Mouse (Mus musculus): ENCODE results near the gene Fgd3.

The Fgd3 gene

GRCm38 (mm10) chr13:49341012-49341830, 21.1 kb upstream of the Fgd3 start, which contains the start of gene Bicd2:
TSS of gene Bicd2 (plus strand) at chr13:49341585.
- peak; percentile 86 to 95 for DNase-seq (ENCODE audit: low spot score in 2 of 2)

GRCm38 (mm10) chr13:49338893-49339546, 18.9 kb upstream of the Fgd3 start:
- DNase-seq (ENCODE audit: low spot score in 2 of 2): peak in 1 of 2 experiments; percentile 30

- DNase-seq (ENCODE audit: low spot score in 2 of 2): no peak
Measured at GRCm38 (mm10) chr13:49335077-49335982, 15.2 kb upstream of the Fgd3 start.

GRCm38 (mm10) chr13:49333250-49333649, 13.1 kb upstream of the Fgd3 start:
- DNase-seq (ENCODE audit: low spot score in 2 of 2): no peak

- no peak for DNase-seq (ENCODE audit: low spot score in 2 of 2)
Measured at GRCm38 (mm10) chr13:49328101-49328500, 8.0 kb upstream of the Fgd3 start.

GRCm38 (mm10) chr13:49326246-49327206, 6.4 kb upstream of the Fgd3 start:
- peak in 1 of 2 experiments; percentile 28 for DNase-seq (ENCODE audit: low spot score in 2 of 2)

GRCm38 (mm10) chr13:49324871-49325270, 4.8 kb upstream of the Fgd3 start:
- no peak for DNase-seq (ENCODE audit: low spot score in 2 of 2)

- no peak for DNase-seq (ENCODE audit: low spot score in 2 of 2)
Measured at GRCm38 (mm10) chr13:49322739-49323138, 2.6 kb upstream of the Fgd3 start.

- DNase-seq (ENCODE audit: low spot score in 2 of 2): no peak
Measured at GRCm38 (mm10) chr13:49322169-49322568, 2.1 kb upstream of the Fgd3 start.

- no peak for DNase-seq (ENCODE audit: low spot score in 2 of 2)
Measured at GRCm38 (mm10) chr13:49321452-49321851, 1.3 kb upstream of the Fgd3 start.

GRCm38 (mm10) chr13:49320514-49320913, 403 bp upstream of the Fgd3 start:
- no peak for DNase-seq (ENCODE audit: low spot score in 2 of 2)

GRCm38 (mm10) chr13:49317914-49318313, 2.2 kb downstream of the Fgd3 start:
- no peak for DNase-seq (ENCODE audit: low spot score in 2 of 2)

GRCm38 (mm10) chr13:49317508-49317907, 2.6 kb downstream of the Fgd3 start:
- no peak for DNase-seq (ENCODE audit: low spot score in 2 of 2)

GRCm38 (mm10) chr13:49316386-49317162, 3.5 kb downstream of the Fgd3 start:
- DNase-seq (ENCODE audit: low spot score in 2 of 2): no peak

GRCm38 (mm10) chr13:49311642-49312041, 8.5 kb downstream of the Fgd3 start:
- DNase-seq (ENCODE audit: low spot score in 2 of 2): no peak

GRCm38 (mm10) chr13:49309501-49309900, 10.6 kb downstream of the Fgd3 start:
- DNase-seq (ENCODE audit: low spot score in 2 of 2): no peak

- no peak for DNase-seq (ENCODE audit: low spot score in 2 of 2)
Measured at GRCm38 (mm10) chr13:49308861-49309403, 11.2 kb downstream of the Fgd3 start.

GRCm38 (mm10) chr13:49308206-49308605, 11.9 kb downstream of the Fgd3 start:
- DNase-seq (ENCODE audit: low spot score in 2 of 2): no peak

GRCm38 (mm10) chr13:49307311-49307969, 12.7 kb downstream of the Fgd3 start:
- peak; percentile 40 to 49 for DNase-seq (ENCODE audit: low spot score in 2 of 2)
